Mouse (Mus musculus): ENCODE data around the gene Amt.

- TF ChIP-seq CTCF (IDR thresholded peaks at IDR 0.05; ENCODE audit: control insufficient read depth, insufficient read depth, insufficient replicate concordance, low read depth, low read length) (no peak), POLR2A (IDR thresholded peaks at IDR 0.05; ENCODE audit: control insufficient read depth, low read depth, low read length) (no peak)
Observed at GRCm38 (mm10) chr9:108338551-108338885, 41.9 kb downstream of the Amt start.
